ENCODE assay signal across 8 mouse cellular contexts in the genomic region with DNA sequence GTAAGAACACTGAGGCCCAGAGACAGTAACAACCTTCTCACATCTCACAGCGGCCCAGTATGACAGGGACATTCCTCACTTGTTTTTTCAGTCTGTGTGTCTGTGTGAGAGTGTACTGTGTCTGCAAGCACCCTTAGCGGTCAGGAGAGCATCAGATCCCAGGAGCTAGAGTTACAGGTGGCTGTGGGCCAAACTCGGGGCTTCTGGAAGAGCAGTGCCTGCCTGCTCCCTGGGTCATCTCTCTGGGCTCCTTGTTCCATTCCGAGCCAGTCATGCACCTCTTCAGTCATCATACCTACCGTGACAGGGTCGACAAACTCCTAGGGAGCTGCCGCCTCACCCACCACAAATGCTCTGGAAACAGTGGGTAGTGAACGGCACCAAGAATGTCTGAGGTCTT. TPM values are rescaled to one million over a fixed set of nuclear protein-coding genes. Genes with fewer than 3 reads are reported as not detected.
DNase-seq lines count a peak whose midpoint lies in the region; ATAC-seq and TF ChIP-seq lines count a peak whose summit lies in the region.

No protein-coding gene starts in this region.

- TF ChIP-seq CTCF in bone marrow macrophage, adult 2 months (IDR thresholded peaks at IDR 0.05; ENCODE audit: low read depth, low read length) = no peak
- no peak for TF ChIP-seq CTCF in cerebellum, adult 2 months (IDR thresholded peaks at IDR 0.05; ENCODE audit: borderline replicate concordance, insufficient read depth, low read depth, low read length)

- H3K4me2 ChIP-seq in kidney, embryonic 14.5 days (replicated peaks; ENCODE audit: low read depth, low read length) = no peak overlapping the region
- peak overlapping the region; percentile 39 for H3K4me2 ChIP-seq in heart, embryonic 14.5 days (ENCODE audit: low read length)
- H3K4me2 ChIP-seq in liver, embryonic 13.5 days = peak overlapping the region; percentile 15; the same call in 1 of the 2 replicates

- no peak for ATAC-seq in kidney, embryonic 14.5 days (ENCODE audit: low FRiP score, low TSS enrichment)
- 0 out of 2 replicates have a peak, but pooled peaks have one; percentile 2 for ATAC-seq in heart, embryonic 14.5 days (ENCODE audit: insufficient number of reproducible peaks, insufficient read depth, low FRiP score, low read depth)
- ATAC-seq in liver, embryonic 13.5 days (ENCODE audit: low read depth) = no peak

- TF ChIP-seq POLR2A in bone marrow macrophage, adult 2 months (IDR thresholded peaks at IDR 0.05; ENCODE audit: borderline replicate concordance, low read depth, low read length) = no peak
- no peak for TF ChIP-seq POLR2A in cerebellum, adult 2 months (IDR thresholded peaks at IDR 0.05; ENCODE audit: borderline replicate concordance, insufficient read depth, low read length)

- no peak overlapping the region for H3K4me3 ChIP-seq in kidney, embryonic 14.5 days (ENCODE audit: low read length)
- no peak overlapping the region for H3K4me3 ChIP-seq in bone marrow macrophage, adult 2 months (ENCODE audit: insufficient read depth, low read length)
- no peak overlapping the region for H3K4me3 ChIP-seq in heart, embryonic 14.5 days (ENCODE audit: control insufficient read depth in 1 of 2, insufficient read depth in 1 of 2, low read depth in 1 of 2, low read length in 2 of 2)
- no peak overlapping the region for H3K4me3 ChIP-seq in liver, embryonic 13.5 days (replicated peaks)
- H3K4me3 ChIP-seq in cerebellum, adult 2 months (replicated peaks; ENCODE audit: insufficient read depth, low read depth, low read length) = no peak overlapping the region

- peaks cover 43% of the 10 kb centered on the region for H3K4me1 ChIP-seq in kidney, embryonic 14.5 days (ENCODE audit: control insufficient read depth, insufficient read depth, low read length)
- H3K4me1 ChIP-seq in bone marrow macrophage, adult 2 months (ENCODE audit: control insufficient read depth, insufficient read depth, low read length) = peaks cover 79% of the 10 kb centered on the region
- peaks cover 52 to 99% of the 10 kb centered on the region in 2 experiments for H3K4me1 ChIP-seq in heart, embryonic 14.5 days (ENCODE audit: control insufficient read depth in 2 of 2, insufficient read depth in 2 of 2, low read length in 2 of 2)
- H3K4me1 ChIP-seq in liver, embryonic 13.5 days (replicated peaks) = peaks cover 93% of the 10 kb centered on the region
- no peaks in the 10 kb centered on the region for H3K4me1 ChIP-seq in cerebellum, adult 2 months (ENCODE audit: control insufficient read depth, insufficient read depth, low read length)

- no peak for DNase-seq in kidney, adult 11 months
- no peak for DNase-seq in liver, embryonic 13.5 days
- no peak for DNase-seq in natural killer cell, adult 2 months (ENCODE audit: low spot score in 2 of 2)
- DNase-seq in cerebellum, postnatal 4 days (ENCODE audit: low spot score in 2 of 2) = no peak
- no peak for DNase-seq in cerebellum, adult 2 months

- no peaks in the 10 kb centered on the region for H3K9me3 ChIP-seq in kidney, embryonic 14.5 days (ENCODE audit: control insufficient read depth, low read length)
- no peaks in the 10 kb centered on the region for H3K9me3 ChIP-seq in heart, embryonic 14.5 days (ENCODE audit: control insufficient read depth, low read length)
- no peaks in the 10 kb centered on the region for H3K9me3 ChIP-seq in liver, embryonic 13.5 days (replicated peaks)

- peak overlapping the region; percentile 82 for H3K27ac ChIP-seq in kidney, embryonic 14.5 days (ENCODE audit: low read depth, low read length)
- H3K27ac ChIP-seq in bone marrow macrophage, adult 2 months (ENCODE audit: insufficient read depth, low read depth, low read length) = peak overlapping the region; percentile 77
- H3K27ac ChIP-seq in heart, embryonic 14.5 days (replicated peaks in 1 of 2; ENCODE audit: control insufficient read depth in 1 of 2, insufficient read depth in 1 of 2, low read depth in 2 of 2, low read length in 2 of 2) = peak overlapping the region; percentile 84 to 95
- peak overlapping the region; percentile 95 for H3K27ac ChIP-seq in liver, embryonic 13.5 days
- no peak overlapping the region for H3K27ac ChIP-seq in cerebellum, adult 2 months (ENCODE audit: insufficient read depth, low read length)

- WGBS in kidney, embryonic 14.5 days = 54% methylated on average over 8 of the region's 8 CpGs
- WGBS in heart, embryonic 14.5 days = 25% methylated on average over 8 of the region's 8 CpGs
- WGBS in liver, embryonic 13.5 days (ENCODE audit: insufficient replicate concordance) = 79% methylated on average over 8 of the region's 8 CpGs
- 52% methylated on average over 8 of the region's 8 CpGs for WGBS in cerebellum, adult 2 months

- no peak overlapping the region for H3K9ac ChIP-seq in kidney, embryonic 14.5 days (ENCODE audit: low read depth, low read length)
- H3K9ac ChIP-seq in heart, embryonic 14.5 days (ENCODE audit: low read length) = peak overlapping the region; percentile 58
- H3K9ac ChIP-seq in liver, embryonic 13.5 days = peak overlapping the region; percentile 37; the same call in 1 of the 2 replicates

- no peaks in the 10 kb centered on the region for H3K36me3 ChIP-seq in kidney, embryonic 14.5 days (ENCODE audit: control insufficient read depth, insufficient read depth, low read length)
- peaks cover 11% of the 10 kb centered on the region; the same call in 1 of the 2 replicates for H3K36me3 ChIP-seq in heart, embryonic 14.5 days (ENCODE audit: control insufficient read depth, insufficient read depth, low read length)
- peaks cover 49% of the 10 kb centered on the region for H3K36me3 ChIP-seq in liver, embryonic 13.5 days

- no peaks in the 10 kb centered on the region for H3K27me3 ChIP-seq in kidney, embryonic 14.5 days (ENCODE audit: control insufficient read depth, insufficient read depth, low read length)
- H3K27me3 ChIP-seq in heart, embryonic 14.5 days (ENCODE audit: control insufficient read depth, insufficient read depth, low read length) = no peaks in the 10 kb centered on the region
- no peaks in the 10 kb centered on the region for H3K27me3 ChIP-seq in liver, embryonic 13.5 days
- H3K27me3 ChIP-seq in cerebellum, adult 2 months (ENCODE audit: control insufficient read depth, insufficient read depth, low read length) = no peaks in the 10 kb centered on the region

RNA-seq across cellular contexts. Expression of a gene that starts 10.1 kb away (rescaled TPM):
- 36.0 and 45.8 TPM in 2 replicates for polyA plus RNA-seq in kidney, embryonic 14.5 days (2014; fragmentation: Nextera tagmentation; extraction: Ambion mirVana)
- polyA plus RNA-seq in bone marrow macrophage, adult 2 months (2012; ENCODE audit: insufficient read depth, insufficient read length, missing spikeins) = 75.9 and 77.7 TPM in 2 replicates
- 58.5 and 60.6 TPM in 2 replicates for polyA plus RNA-seq in heart, embryonic 14.5 days (2014; fragmentation: Nextera tagmentation; extraction: Ambion mirVana)
- polyA plus RNA-seq in liver, embryonic 13.5 days (2015; fragmentation: Nextera tagmentation; extraction: Ambion mirVana) = 29.9 and 33.8 TPM in 2 replicates
- 3.2 and 3.5 TPM in 2 replicates for polyA plus RNA-seq in cerebellum, adult 2 months (2012; rRNA removed)
